Mouse (Mus musculus) kidney, embryonic 14.5 days (tissue): ENCODE data around the gene Fscn1. TPM values are rescaled to one million over a fixed set of nuclear protein-coding genes. Genes with fewer than 3 reads are reported as not detected.
A peak's percentile ranks its signal among the peaks of the same experiment; 100 is the strongest.

Source experiments
- ATAC-seq: fragments of 200-750 bp; cut with Nextera tagmentation; 2 replicates; pipeline ENCODE4 v1.8.0; 2017; ENCODE audit warnings: moderate number of reproducible peaks, mild to moderate bottlenecking, moderate TSS enrichment, moderate library complexity; ENCODE audit not compliant: low FRiP score, low TSS enrichment
- H3K27ac ChIP-seq: fragments of 300-500 bp; sonication (generic); 2 replicates; pipeline ENCODE4 v1.5.1; 2014; ENCODE audit warnings: low read depth, mild to moderate bottlenecking, low read length, moderate library complexity, mixed read lengths
- H3K27me3 ChIP-seq: fragments of 300-500 bp; sonication (generic); 2 replicates; pipeline ENCODE4 v1.6.1; 2014; ENCODE audit warnings: mild to moderate bottlenecking, low read length; ENCODE audit not compliant: control insufficient read depth, insufficient read depth
- H3K36me3 ChIP-seq: fragments of 300-500 bp; sonication (generic); 2 replicates; pipeline ENCODE4 v1.6.1; 2014; ENCODE audit warnings: low read length, mixed read lengths; ENCODE audit not compliant: control insufficient read depth, insufficient read depth
- H3K4me1 ChIP-seq: fragments of 300-500 bp; sonication (generic); 2 replicates; pipeline ENCODE4 v1.6.1; 2014; ENCODE audit warnings: low read length, mixed read lengths; ENCODE audit not compliant: control insufficient read depth, insufficient read depth
- H3K4me2 ChIP-seq: fragments of 300-500 bp; sonication (generic); replicated peaks from 2 replicates; pipeline ENCODE4 v1.6.1; 2014; ENCODE audit warnings: low read depth, mild to moderate bottlenecking, low read length
- H3K4me3 ChIP-seq: fragments of 300-500 bp; sonication (generic); 2 replicates; pipeline ENCODE4 v1.5.1; 2014; ENCODE audit warnings: mild to moderate bottlenecking, low read length
- H3K9ac ChIP-seq: fragments of 300-500 bp; sonication (generic); 2 replicates; pipeline ENCODE4 v1.6.1; 2014; ENCODE audit warnings: low read depth, mild to moderate bottlenecking, low read length, moderate library complexity
- H3K9me3 ChIP-seq: fragments of 300-500 bp; sonication (generic); 2 replicates; pipeline ENCODE4 v1.6.1; 2016; ENCODE audit warnings: low read length; ENCODE audit not compliant: control insufficient read depth
- WGBS: fragments of 180-500 bp; shearing (Covaris S2); extraction: QIAGEN DNeasy Blood & Tissue Kit; methylation state at CpG from one replicate; pipeline ENCODE4 v1.1.7; 2014; 5-methylcytosine and 5-hydroxymethylcytosine counted together
- polyA plus RNA-seq: library from polyadenylated mRNA; unstranded; fragments of >200 nt; fragmentation: Nextera tagmentation; extraction: Ambion mirVana; gene quantifications from 2 replicates; pipeline ENCODE4 v1.2.1, GENCODE M21; 2014

Gene Fscn1
- polyA plus RNA-seq, 1 experiment from 2014 or later, result 390 TPM

- H3K9me3 ChIP-seq, result no peaks in the 10 kb centered on the region
- no peak overlapping the region for H3K4me3 ChIP-seq
- no peak overlapping the region; the same call in 1 of the 2 replicates for H3K27ac ChIP-seq
- no peak overlapping the region for H3K9ac ChIP-seq
- 47% methylated on average over 5 of the region's 5 CpGs for WGBS
- ATAC-seq, result peak; percentile 20; the same call in 1 of the 2 replicates
- peaks cover 20% of the 10 kb centered on the region for H3K36me3 ChIP-seq
- no peak overlapping the region for H3K4me2 ChIP-seq
- H3K27me3 ChIP-seq, result no peaks in the 10 kb centered on the region
- 0 out of 2 replicates have a peak, but pooled peaks cover 3% of the 10 kb centered on the region for H3K4me1 ChIP-seq
These were observed 16.4 kb downstream of the Fscn1 start for GRCm38 (mm10) chr5:142976516-142976915.

GRCm38 (mm10) chr5:142982046-142982801, 22.1 kb downstream of the Fscn1 start:
- no peaks in the 10 kb centered on the region for H3K9me3 ChIP-seq
- no peak overlapping the region for H3K4me2 ChIP-seq
- 0 out of 2 replicates have a peak, but pooled peaks have one; percentile 37 for ATAC-seq
- H3K4me1 ChIP-seq, result no peaks in the 10 kb centered on the region
- 72% methylated on average over 16 of the region's 16 CpGs for WGBS
- no peaks in the 10 kb centered on the region for H3K27me3 ChIP-seq
- H3K27ac ChIP-seq, result no peak overlapping the region
- no peak overlapping the region for H3K9ac ChIP-seq
- no peak overlapping the region for H3K4me3 ChIP-seq
- H3K36me3 ChIP-seq, result no peaks in the 10 kb centered on the region

- no peak overlapping the region for H3K9ac ChIP-seq
- H3K9me3 ChIP-seq, result no peaks in the 10 kb centered on the region
- WGBS, result 66% methylated on average over 8 of the region's 8 CpGs
- no peak overlapping the region for H3K27ac ChIP-seq
- no peaks in the 10 kb centered on the region for H3K36me3 ChIP-seq
- H3K27me3 ChIP-seq, result no peaks in the 10 kb centered on the region
- H3K4me3 ChIP-seq, result no peak overlapping the region
- no peak overlapping the region for H3K4me2 ChIP-seq
- H3K4me1 ChIP-seq, result no peaks in the 10 kb centered on the region
- ATAC-seq, result no peak
These were observed 23.0 kb downstream of the Fscn1 start for GRCm38 (mm10) chr5:142983174-142983573.

GRCm38 (mm10) chr5:142984271-142984670, 24.1 kb downstream of the Fscn1 start:
- H3K36me3 ChIP-seq, result no peaks in the 10 kb centered on the region
- 91% methylated on average over 10 of the region's 10 CpGs for WGBS
- no peaks in the 10 kb centered on the region for H3K4me1 ChIP-seq
- no peak overlapping the region for H3K4me2 ChIP-seq
- H3K4me3 ChIP-seq, result no peak overlapping the region
- no peaks in the 10 kb centered on the region for H3K27me3 ChIP-seq
- no peaks in the 10 kb centered on the region for H3K9me3 ChIP-seq
- no peak for ATAC-seq
- H3K27ac ChIP-seq, result no peak overlapping the region
- H3K9ac ChIP-seq, result no peak overlapping the region

- Histone ChIP-seq H3K27ac (no peak overlapping the region), H3K27me3 (no peaks in the 10 kb centered on the region), H3K4me3 (no peak overlapping the region), H3K4me1 (peaks cover 4% of the 10 kb centered on the region; the same call in 1 of the 2 replicates), H3K36me3 (peaks cover 31% of the 10 kb centered on the region), H3K9ac (no peak overlapping the region), H3K4me2 (no peak overlapping the region), H3K9me3 (no peaks in the 10 kb centered on the region)
- 81% methylated on average over 5 of the region's 5 CpGs for WGBS
- ATAC-seq, result no peak
These were observed 28.4 kb downstream of the Fscn1 start for GRCm38 (mm10) chr5:142988520-142988919.

GRCm38 (mm10) chr5:142989167-142989566, 29.0 kb downstream of the Fscn1 start:
- Histone ChIP-seq H3K4me2 (no peak overlapping the region), H3K36me3 (peaks cover 37% of the 10 kb centered on the region), H3K4me1 (peaks cover 4% of the 10 kb centered on the region; the same call in 1 of the 2 replicates), H3K9ac (no peak overlapping the region), H3K27ac (no peak overlapping the region), H3K4me3 (no peak overlapping the region), H3K9me3 (no peaks in the 10 kb centered on the region), H3K27me3 (no peaks in the 10 kb centered on the region)
- ATAC-seq, result no peak
- 74% methylated on average over 3 of the region's 3 CpGs for WGBS

- Histone ChIP-seq H3K36me3 (peaks cover 39% of the 10 kb centered on the region), H3K4me1 (peaks cover 16% of the 10 kb centered on the region), H3K27ac (no peak overlapping the region), H3K9ac (no peak overlapping the region), H3K9me3 (no peaks in the 10 kb centered on the region), H3K27me3 (no peaks in the 10 kb centered on the region), H3K4me3 (no peak overlapping the region), H3K4me2 (no peak overlapping the region)
- no peak for ATAC-seq
- WGBS, result 84% methylated on average over 2 of the region's 2 CpGs
These were observed 34.6 kb downstream of the Fscn1 start for GRCm38 (mm10) chr5:142994746-142995145.

GRCm38 (mm10) chr5:142997526-142997925, 37.4 kb downstream of the Fscn1 start:
- no peaks in the 10 kb centered on the region for H3K27me3 ChIP-seq
- ATAC-seq, result no peak
- no peaks in the 10 kb centered on the region for H3K9me3 ChIP-seq
- H3K4me1 ChIP-seq, result peaks cover 37% of the 10 kb centered on the region
- H3K36me3 ChIP-seq, result peaks cover 18% of the 10 kb centered on the region
- peak overlapping the region; percentile 42; the same call in 1 of the 2 replicates for H3K27ac ChIP-seq
- WGBS, result 52% methylated on average over 9 of the region's 9 CpGs
- no peak overlapping the region for H3K4me3 ChIP-seq
- no peak overlapping the region for H3K4me2 ChIP-seq
- H3K9ac ChIP-seq, result no peak overlapping the region

- Histone ChIP-seq H3K9me3 (no peaks in the 10 kb centered on the region), H3K4me1 (peaks cover 43% of the 10 kb centered on the region), H3K4me3 (no peak overlapping the region), H3K9ac (no peak overlapping the region), H3K36me3 (peaks cover 11% of the 10 kb centered on the region), H3K27ac (peak overlapping the region; percentile 55; the same call in 1 of the 2 replicates), H3K27me3 (no peaks in the 10 kb centered on the region), H3K4me2 (no peak overlapping the region)
- WGBS, result 37% methylated on average over 2 of the region's 2 CpGs
- no peak for ATAC-seq
These were observed 38.0 kb downstream of the Fscn1 start for GRCm38 (mm10) chr5:142998171-142998570.
